Mouse (Mus musculus) heart, adult 2 months (tissue): ENCODE measurements at regions not wholly inside any gene's neighbourhood (a gene's known extent, or its start where the extent isn't known, plus 50 kb on each side); places are given as distances from the start of the nearest gene placed in this dataset.

Experiments
- DNase-seq, 2 experiments: peaks; one replicate each; pipeline ENCODE4 v3.0.0; 2021
- H3K27ac ChIP-seq: fragments of 200-600 bp; 2 replicates; pipeline ENCODE4 v1.8.1; 2022
- H3K27me3 ChIP-seq: fragments of 200-500 bp; 2 replicates; pipeline ENCODE4 v1.6.1; 2012; ENCODE audit warnings: mild to moderate bottlenecking, low read length, inconsistent platforms, mixed read lengths; ENCODE audit not compliant: control insufficient read depth, insufficient read depth
- H3K36me3 ChIP-seq: fragments of 200-500 bp; 2 replicates; pipeline ENCODE4 v1.6.1; 2012; ENCODE audit warnings: low read length, inconsistent platforms; ENCODE audit not compliant: control insufficient read depth, insufficient read depth
- H3K4me1 ChIP-seq: fragments of 200-500 bp; 2 replicates; pipeline ENCODE4 v1.6.1; 2011; ENCODE audit warnings: low read length; ENCODE audit not compliant: control insufficient read depth, insufficient read depth
- H3K4me3 ChIP-seq: fragments of 200-600 bp; 2 replicates; pipeline ENCODE4 v1.8.1; 2022
- H3K79me2 ChIP-seq: fragments of 200-500 bp; replicated peaks from 2 replicates; pipeline ENCODE4 v1.6.1; 2012; ENCODE audit warnings: mild to moderate bottlenecking, inconsistent platforms, low read length, moderate library complexity, mixed read lengths; ENCODE audit not compliant: control insufficient read depth, insufficient read depth
- H3K9ac ChIP-seq: fragments of 200-500 bp; 2 replicates; pipeline ENCODE4 v1.6.1; 2012; ENCODE audit warnings: low read depth, mild to moderate bottlenecking, control low read depth, inconsistent platforms, low read length, mixed read lengths
- CTCF ChIP-seq: fragments of 200-600 bp; IDR thresholded peaks from 2 replicates; pipeline ENCODE4 v1.8.1; 2022; ENCODE audit warnings: antibody characterized with exemption, mild to moderate bottlenecking, moderate library complexity
- EP300 ChIP-seq: fragments of 200-500 bp; IDR thresholded peaks from 2 replicates; pipeline ENCODE4 v1.6.1; 2011; ENCODE audit warnings: low read depth, low read length, control low read depth; ENCODE audit not compliant: insufficient read depth
- POLR2A ChIP-seq: fragments of 200-500 bp; IDR thresholded peaks from 2 replicates; pipeline ENCODE4 v1.6.1; 2011; ENCODE audit warnings: mild to moderate bottlenecking, low read depth, low read length, control low read depth; ENCODE audit not compliant: insufficient read depth
- WGBS: fragments of 180-500 bp; shearing (Covaris S2); methylation state at CpG from one replicate; pipeline ENCODE4 v1.1.7; 2018; 5-methylcytosine and 5-hydroxymethylcytosine counted together
- intact Hi-C: fragments of 180-260 bp; cut with DNase I; formaldehyde crosslinking; loops from one replicate; pipeline ENCODE4 v1.15.1; 2025

GRCm38 (mm10) chr2:71647914-71648497 lies 97.4 kb upstream of the Itga6 start:
- TF ChIP-seq POLR2A (no peak), CTCF (no peak), EP300 (no peak)
- no peaks in the 10 kb centered on the region; the same call in 1 of the 2 replicates for H3K36me3 ChIP-seq
- WGBS: 88% methylated on average over 14 of the region's 14 CpGs
- H3K27ac ChIP-seq: no peak overlapping the region
- intact Hi-C loops: no loop called here
- peaks cover 7% of the 10 kb centered on the region for H3K4me1 ChIP-seq
- no peak for DNase-seq
- H3K4me3 ChIP-seq: no peak overlapping the region
- H3K79me2 ChIP-seq: no peaks in the 10 kb centered on the region
- H3K27me3 ChIP-seq: no peaks in the 10 kb centered on the region; the same call in 1 of the 2 replicates
- no peak overlapping the region for H3K9ac ChIP-seq

- WGBS: 61% methylated on average over 2 of the region's 2 CpGs
- peaks cover 2% of the 10 kb centered on the region for H3K4me1 ChIP-seq
- intact Hi-C loops: loop anchor here (2.0 kb wide), 1 partner anchor 161 kb away; no protein-coding TSS in a partner anchor
- H3K36me3 ChIP-seq: no peaks in the 10 kb centered on the region; the same call in 1 of the 2 replicates
- H3K27me3 ChIP-seq: no peaks in the 10 kb centered on the region; the same call in 1 of the 2 replicates
- no peak overlapping the region for H3K27ac ChIP-seq
- no peak for TF ChIP-seq POLR2A
- H3K79me2 ChIP-seq: no peaks in the 10 kb centered on the region
- no peak for DNase-seq
- no peak overlapping the region for H3K4me3 ChIP-seq
- H3K9ac ChIP-seq: no peak overlapping the region
Observed at GRCm38 (mm10) chr2:71651662-71652061, 93.8 kb upstream of the Itga6 start.

- Histone ChIP-seq H3K27me3 (no peaks in the 10 kb centered on the region; the same call in 1 of the 2 replicates), H3K4me1 (peaks cover 2% of the 10 kb centered on the region), H3K79me2 (no peaks in the 10 kb centered on the region), H3K9ac (no peak overlapping the region), H3K27ac (no peak overlapping the region), H3K36me3 (no peaks in the 10 kb centered on the region; the same call in 1 of the 2 replicates), H3K4me3 (no peak overlapping the region)
- TF ChIP-seq CTCF (peak; percentile 72), EP300 (peak; percentile 60; the same call in 1 of the 2 replicates), POLR2A (no peak)
- intact Hi-C loops: loop anchor here (2.0 kb wide), 1 partner anchor 160 kb away; no protein-coding TSS in a partner anchor
- 21% methylated on average over 9 of the region's 9 CpGs for WGBS
- peak in 1 of 2 experiments; percentile 47 for DNase-seq
Observed at GRCm38 (mm10) chr2:71652261-71652801, 93.1 kb upstream of the Itga6 start.

GRCm38 (mm10) chr2:71654817-71655503 lies 90.5 kb upstream of the Itga6 start:
- Histone ChIP-seq H3K36me3 (no peaks in the 10 kb centered on the region; the same call in 1 of the 2 replicates), H3K4me1 (peaks cover 2% of the 10 kb centered on the region), H3K27ac (no peak overlapping the region), H3K4me3 (no peak overlapping the region), H3K9ac (no peak overlapping the region), H3K79me2 (no peaks in the 10 kb centered on the region), H3K27me3 (no peaks in the 10 kb centered on the region)
- WGBS: 71% methylated on average over 8 of the region's 8 CpGs
- no peak for DNase-seq
- intact Hi-C loops: no loop called here
- TF ChIP-seq EP300 (no peak), POLR2A (no peak), CTCF (no peak)

GRCm38 (mm10) chr2:71655504-71656390 lies 89.7 kb upstream of the Itga6 start:
- intact Hi-C loops: no loop called here
- 13% methylated on average over 19 of the region's 19 CpGs for WGBS
- no peak overlapping the region for H3K9ac ChIP-seq

More at GRCm38 (mm10) chr2:71655504-71656390, 89.7 kb upstream of the Itga6 start:
- H3K36me3 ChIP-seq: no peaks in the 10 kb centered on the region; the same call in 1 of the 2 replicates
- peak overlapping the region; percentile 12; the same call in 1 of the 2 replicates for H3K27ac ChIP-seq
- H3K4me3 ChIP-seq: peak overlapping the region; percentile 3; the same call in 1 of the 2 replicates
- no peak for TF ChIP-seq POLR2A
- no peak for TF ChIP-seq CTCF
- no peak for TF ChIP-seq EP300
- H3K27me3 ChIP-seq: no peaks in the 10 kb centered on the region
- H3K4me1 ChIP-seq: peaks cover 2% of the 10 kb centered on the region
- no peaks in the 10 kb centered on the region for H3K79me2 ChIP-seq
- DNase-seq: no peak
